Mouse (Mus musculus) ZHBTc4 (cell line): ENCODE results near the gene Mad1l1.

Experiments used
- DNase-seq: peaks from one replicate; pipeline ENCODE4 v3.0.0-alpha.2; 2011; ENCODE audit warnings: low read depth, low spot score

Gene Mad1l1

DNA sequence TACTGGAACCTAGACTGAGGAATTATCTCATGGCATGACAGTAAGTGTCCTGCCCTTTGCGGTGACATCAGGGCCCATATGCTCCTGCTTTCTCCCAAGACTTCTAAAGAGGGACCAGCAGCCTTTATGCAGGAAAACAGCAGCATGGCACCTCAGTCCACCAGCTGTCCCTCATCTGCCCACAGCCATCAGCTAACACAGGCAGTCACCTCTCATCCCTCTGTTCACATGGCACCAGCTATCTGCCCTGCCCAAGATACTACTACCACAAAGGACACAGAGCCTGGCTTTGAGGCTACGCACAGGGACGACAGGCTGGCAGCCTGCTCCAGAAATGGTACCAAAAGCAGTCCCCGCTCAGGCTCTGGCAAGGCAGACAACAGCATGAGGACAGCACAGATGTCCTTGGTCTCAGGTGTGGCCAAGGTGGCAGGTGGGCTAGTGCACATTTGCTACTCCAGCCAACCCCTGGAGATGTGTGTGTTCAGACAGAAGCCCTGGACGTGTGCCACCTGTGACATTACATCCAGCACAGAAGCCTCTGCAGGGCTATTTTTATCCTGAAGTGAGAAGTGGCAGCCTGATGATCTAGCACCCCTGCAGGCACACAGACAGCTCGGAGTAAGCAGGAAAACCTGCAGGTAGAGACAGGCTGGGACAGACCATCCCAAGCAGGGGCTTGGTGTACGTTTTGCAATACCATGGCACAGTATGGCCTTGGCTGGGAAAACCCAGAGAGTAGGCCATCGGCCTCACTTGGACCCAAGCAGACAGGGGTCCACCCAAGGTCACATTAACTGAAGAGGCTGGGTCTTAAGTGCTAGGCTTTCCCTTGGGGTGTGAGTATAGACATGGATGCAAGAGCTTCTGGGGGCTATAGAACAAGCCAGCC is 185.4 kb downstream of the Mad1l1 start:
- DNase-seq, result no peak

DNA sequence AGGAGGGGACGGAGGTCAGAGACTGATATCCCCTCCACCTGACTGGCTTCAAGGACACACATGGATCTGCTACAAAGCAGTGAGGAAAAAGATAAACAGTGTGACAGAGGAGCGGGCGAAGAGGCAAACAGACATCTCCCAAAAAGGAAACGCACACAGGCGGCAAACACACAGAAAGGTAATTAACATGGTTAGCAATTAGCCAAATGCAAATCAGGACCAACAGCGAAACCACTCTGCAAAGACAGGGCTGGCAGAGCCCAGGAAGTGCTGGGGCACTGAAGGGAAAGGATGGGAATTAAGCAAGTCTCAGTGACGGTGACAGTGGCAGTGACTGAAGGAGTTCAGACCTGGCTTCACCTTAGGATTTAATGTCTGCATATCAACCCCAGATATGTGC is 187.3 kb downstream of the Mad1l1 start:
- DNase-seq, result no peak

DNA sequence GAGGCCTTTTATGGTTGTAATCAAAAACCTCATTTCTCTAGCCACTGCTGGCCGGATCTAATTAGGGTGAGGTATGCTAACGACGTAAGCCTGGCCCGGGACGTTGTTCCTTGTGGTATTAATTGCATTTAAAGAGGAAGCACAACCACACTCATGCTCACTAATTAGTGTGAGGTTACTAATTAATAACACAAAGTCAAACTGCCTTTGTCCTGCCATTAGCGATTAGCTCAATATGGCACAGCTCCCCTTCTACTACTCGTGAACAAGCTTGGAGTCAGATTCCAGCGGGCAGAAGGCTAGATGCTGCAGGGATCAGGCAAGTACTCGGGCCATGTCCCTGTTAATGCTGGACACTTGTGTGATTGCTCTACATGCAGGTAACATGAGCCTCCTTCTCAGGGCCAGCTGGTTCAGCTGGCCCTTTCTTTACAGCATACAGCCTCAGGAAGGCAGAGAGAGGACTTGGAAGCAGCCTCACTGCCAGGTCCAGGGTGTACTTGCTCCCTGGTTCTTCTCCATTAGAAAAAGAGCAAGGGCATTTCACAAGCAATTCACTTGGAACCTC is 192.9 kb downstream of the Mad1l1 start:
- no peak for DNase-seq

DNA sequence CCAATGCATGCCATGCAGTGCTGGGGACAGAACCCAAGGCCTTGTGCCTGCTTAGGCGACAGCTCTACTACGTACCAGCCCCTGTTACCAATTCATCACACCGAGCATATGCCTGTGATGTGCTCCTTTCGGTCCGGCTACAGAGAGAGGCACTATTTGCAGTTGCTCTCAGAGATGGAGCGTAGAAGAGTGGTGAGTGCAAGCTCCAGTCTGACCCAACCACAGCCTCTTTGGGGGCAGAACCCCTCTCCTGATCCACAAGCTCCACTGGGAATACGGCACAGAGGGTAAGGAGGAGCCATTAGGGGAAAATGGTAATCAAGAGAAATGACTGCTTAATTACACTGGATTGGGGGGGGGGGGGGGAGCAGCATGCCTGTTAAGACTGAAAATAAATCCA is 193.4 kb downstream of the Mad1l1 start:
- no peak for DNase-seq

DNA sequence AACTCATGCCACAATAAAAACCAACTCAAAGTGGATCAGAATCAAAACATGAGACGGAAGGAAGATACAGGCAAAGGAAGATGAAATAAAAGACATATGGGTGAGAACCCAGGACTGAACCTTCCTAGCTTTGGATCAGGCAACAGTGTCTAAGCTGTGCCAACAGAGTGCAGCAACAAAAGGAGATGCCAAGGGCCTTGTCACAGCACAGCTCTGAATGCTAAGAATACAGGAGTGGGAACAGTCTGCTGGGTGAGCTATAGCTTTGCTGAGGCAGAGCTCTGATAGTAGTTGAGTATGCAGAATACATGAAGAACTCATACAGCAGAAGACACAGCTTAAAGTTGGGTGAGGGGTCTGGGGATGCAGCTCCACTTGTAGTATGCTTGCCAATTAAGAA is 196.7 kb downstream of the Mad1l1 start:
- DNase-seq, result no peak

DNA sequence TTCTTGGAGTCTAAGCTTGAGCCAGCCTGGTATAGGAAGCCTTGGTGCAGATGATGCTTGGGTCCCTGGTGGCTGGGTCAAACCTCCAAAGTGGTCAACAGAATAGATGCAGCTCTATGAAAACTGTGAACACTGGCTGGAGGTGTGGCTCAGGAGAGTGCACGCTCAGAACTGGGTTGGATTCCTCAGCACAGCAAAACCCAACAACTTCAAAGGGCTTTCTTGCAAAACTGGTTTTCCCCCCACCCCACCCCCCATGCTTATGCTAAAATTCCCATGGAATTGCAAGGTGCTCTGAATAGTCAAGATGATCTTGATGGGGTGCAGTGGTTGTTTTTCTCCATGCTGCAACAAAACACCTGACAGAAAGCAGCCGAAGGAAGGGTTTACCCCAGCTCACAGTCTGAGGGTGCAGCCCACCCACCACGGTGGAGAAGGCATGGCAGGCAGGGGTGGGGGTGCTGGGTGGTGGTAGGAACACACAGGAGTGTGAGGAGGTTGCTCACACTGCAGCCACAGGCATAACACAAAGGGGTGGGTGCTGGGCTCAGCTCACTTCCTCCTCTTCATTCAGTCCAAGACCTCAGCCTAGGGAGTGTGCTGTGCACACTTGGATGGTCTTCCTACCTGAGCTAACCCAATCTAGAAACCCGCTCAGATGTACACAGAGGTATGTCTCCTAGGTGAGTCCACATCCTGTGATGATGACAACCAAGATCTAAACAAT is 197.5 kb downstream of the Mad1l1 start:
- peak; percentile 65 for DNase-seq

DNA sequence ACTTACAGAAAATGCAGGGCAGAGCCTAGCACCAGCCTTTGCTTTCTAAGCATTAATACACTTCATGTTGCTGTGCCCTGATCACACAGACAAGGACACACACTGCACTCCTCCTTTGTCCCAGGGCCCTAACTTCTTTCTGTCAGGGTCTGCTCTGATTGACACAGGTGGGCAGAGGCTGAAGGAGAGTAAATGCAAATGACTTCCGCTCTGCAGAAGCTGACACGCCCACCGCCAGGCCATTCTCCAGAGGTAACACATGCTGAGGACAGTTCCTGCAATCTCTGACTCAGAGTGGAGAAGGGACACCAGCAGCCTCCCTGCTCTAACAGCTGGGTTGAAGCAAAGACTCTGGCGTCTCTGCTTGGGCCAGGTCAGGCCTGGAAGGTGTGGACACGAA is 198.2 kb downstream of the Mad1l1 start:
- peak; percentile 68 for DNase-seq

DNA sequence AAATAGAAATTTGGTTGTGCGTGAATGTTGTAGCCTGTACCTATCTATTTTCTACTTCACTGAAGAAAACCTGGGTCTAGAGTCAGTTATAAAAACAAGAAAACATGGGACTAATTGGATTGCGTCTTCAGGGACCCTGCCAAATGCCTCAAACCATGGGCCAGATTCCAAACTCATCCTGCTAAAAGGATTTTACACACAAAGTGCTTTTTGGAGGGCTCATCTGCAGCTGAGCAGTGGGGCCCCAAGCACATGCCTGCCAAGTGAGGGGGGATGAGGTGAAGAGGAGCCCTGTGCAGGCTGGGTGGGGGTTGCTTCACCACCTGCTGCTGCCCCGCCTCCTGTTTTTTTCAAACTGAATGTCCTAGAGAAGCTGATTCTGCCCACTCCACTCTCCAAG is 199.4 kb downstream of the Mad1l1 start:
- no peak for DNase-seq

DNA sequence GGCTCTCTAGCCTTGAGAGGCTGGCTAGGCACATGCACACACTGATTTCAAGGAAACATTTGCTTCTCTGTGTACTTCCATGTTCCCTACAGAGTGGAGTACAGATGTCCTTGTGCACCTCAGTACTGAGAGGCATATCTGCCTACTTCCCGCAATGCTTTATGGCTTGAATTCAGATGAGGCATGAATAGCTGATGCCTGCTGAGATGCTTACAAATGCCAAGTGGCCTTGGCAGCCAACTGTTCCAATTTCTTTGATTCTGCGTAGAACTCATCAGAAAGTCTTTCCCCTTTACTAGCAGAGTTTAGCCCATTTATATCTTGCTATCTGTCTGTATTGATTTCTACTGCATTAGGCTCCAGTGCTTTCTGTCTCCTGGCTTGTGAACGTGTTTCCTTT is 202.4 kb downstream of the Mad1l1 start:
- no peak for DNase-seq

DNA sequence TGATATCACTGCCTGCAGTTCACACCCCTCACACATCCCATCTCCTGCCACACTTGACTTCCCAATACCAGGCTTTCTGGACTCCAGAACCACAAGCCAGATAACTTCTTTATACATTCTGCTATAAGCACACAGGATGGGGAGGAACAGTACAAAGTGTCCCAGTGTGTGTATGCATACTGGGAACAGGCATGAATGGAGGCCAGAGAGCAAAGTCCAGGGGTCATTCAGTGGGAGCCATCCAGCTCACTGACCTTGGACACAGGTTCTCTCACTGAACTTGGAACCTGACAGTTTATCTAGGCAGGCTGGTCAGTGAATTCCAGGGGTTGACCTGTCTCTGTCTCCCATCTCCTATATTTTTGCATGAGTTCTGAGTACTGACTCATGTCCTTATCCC is 203.4 kb downstream of the Mad1l1 start:
- DNase-seq, result no peak

DNA sequence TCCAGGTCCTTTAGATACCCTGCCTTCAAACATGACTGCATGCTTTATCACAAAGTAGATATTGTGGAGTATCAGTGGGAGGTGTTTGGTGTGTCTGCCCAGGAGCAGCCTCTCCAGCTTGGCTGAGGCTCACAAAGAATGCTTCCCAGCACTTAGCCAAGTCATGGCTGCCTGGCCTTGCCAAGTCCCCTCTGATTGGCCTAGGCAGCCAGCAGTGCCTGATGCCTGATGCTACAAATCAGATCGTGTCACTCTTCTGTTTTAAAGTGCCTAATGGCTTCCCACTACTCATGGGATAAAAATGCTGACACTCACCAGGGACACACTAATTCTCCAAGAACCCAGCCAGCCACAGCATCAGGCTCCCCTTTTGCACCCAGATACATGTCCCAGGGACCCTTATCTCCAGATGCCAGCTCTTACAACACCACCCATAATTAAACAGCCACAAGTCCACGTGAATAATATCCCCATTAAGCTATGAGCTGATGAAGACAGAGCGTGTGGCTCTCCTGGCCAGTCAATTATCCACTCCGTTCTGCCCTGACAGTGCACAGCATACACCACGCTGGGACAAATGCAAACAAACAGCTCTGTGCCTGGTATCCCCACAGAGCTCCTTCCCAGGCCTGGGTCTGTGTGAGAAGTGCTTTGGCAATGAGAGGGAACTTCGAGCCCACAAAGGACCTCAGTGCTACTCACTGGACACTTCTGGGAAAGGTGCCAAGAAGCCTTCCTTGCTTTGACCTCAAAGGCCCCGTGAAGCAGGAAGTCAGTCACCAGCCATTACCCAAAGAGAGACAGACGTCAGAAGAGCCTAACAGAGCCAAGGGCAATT is 205.7 kb downstream of the Mad1l1 start:
- no peak for DNase-seq

DNA sequence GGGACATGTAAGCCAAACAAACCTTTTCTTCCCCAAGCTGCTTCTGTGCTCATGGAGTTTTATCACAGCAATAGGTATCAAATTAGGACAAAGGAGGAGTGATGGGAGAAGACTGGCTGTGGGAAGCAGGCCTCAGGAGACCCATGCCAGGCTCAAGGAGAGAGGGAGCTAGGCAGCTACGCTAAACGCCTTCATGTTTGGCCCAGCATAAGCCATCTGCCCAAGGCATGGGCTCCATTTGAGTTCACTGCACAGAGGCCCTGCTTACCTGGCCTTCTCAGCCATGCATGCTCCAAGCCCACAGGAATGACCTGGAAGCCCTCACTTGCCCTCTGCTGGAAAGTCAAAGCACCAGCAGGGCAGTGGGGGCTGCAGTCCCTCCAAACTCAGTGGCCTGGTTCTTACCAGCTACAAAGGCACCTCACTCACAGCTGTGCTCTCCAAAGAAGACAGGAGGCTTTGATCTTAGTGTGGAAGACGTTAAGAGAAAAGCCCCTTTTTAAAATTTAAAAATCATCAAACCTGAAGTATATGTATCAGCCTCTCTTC is 206.8 kb downstream of the Mad1l1 start:
- no peak for DNase-seq

DNA sequence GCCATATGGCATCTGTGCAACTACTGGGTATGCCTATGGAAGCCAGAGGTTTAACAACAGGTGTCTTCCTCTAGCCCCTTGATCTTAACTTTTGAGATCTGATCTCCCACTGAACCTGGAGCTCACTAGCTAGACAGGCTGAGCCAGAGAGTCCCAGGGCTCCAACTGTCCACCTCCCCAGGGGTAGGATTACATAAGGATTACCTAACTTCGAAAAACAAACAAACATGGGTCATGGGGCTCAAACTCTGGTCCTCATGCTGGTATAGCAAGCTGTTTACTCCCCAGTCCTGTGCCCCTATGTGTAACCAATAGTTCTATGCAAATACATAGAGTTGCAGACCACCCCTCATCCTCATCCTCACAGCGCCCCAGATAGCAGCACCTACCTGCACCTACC is 208.1 kb downstream of the Mad1l1 start:
- no peak for DNase-seq

DNA sequence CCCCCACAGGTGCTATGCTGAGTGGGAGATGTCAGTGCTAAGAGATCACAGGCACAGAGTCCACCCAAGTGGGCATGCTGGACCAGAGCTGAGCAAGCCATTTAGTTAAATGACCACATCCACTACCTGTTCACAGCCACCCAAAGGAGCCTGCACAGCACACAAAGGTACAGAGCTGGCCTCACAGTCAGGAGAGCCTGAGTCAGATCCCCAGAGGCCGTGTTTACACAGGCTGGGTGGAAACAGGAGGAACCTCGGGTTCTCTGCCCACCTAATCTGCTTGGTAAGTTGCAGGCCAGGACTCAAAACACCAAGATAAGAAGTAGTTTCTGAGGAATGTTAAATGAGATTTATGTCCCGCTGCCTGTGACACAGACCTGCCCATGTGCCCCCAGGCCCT is 211.3 kb downstream of the Mad1l1 start:
- DNase-seq, result no peak

DNA sequence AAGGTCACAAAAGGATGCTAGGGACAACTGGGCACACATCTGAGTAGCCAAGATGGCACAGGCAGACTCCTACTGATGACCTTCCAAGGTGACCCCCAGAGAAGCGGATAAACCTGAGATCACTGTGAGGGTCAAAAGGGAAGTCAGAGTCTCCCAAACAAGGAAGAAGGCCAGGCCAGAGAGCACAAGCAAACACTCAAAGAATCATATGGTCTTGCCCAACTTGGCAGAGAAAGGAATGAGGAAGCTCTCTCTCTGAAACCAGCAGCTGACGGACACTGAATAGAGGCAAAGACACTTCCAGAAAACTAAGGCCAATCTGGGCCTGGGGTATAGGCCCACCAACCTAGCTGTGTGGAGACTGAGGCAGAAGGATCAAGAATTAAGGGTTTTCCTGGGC is 213.4 kb downstream of the Mad1l1 start:
- DNase-seq, result no peak

DNA sequence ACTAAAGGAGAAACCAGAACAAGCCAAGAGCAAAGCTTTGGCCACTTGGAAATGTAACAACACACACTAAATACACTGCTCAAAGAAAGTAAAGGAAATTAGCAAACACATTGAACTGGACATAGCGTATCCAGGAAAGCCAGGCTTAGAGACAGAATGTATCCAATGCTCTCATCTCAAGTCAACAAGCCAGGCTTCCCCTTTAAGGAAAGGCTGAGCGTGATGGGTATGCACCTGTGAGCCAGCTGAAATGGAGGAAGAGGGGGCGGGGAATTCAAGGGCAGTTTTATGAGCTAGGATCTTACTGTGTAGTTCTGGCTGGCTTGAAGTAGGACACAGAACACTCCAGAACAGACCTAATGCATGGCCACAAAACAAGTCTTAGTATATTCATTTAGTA is 215.3 kb downstream of the Mad1l1 start:
- DNase-seq, result no peak

DNA sequence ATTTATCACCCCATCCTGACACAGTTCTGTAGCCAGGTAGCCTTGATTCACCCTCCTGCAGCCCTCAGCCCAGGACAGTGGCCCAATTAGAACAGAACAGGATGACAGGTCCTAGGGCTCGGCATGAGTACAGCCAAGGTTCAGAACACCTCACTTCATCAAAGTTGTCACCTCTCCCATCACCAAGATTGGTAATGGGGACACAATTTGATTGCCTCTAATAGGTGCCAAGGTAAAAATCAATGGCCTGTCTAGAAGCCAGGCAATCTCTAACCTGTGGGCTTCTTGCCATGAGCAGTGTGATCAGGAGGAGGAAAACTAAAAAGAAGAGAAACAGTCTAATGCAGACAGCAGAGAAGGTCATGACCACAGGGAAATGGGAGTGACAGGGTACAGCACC is 216.5 kb downstream of the Mad1l1 start:
- DNase-seq, result no peak

DNA sequence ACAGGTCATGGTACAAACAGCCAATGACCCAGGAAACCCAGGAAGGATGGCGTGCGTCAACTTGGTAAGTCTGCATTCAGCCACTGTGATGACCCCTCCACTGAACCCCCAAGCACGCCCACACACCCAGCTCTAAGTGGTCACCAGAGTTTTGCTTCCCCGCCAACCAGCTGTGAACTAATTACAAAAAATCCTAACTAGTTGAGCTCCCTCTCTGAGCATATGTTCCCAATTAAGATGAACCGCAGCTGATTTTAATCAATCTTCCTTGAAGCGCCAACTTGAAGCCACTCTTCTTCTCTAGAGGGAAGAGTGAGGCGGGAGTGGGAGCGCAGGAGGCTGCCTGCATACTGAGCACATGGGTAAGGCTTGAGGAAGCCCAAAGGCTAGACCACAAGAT is 218.6 kb downstream of the Mad1l1 start:
- DNase-seq, result no peak

DNA sequence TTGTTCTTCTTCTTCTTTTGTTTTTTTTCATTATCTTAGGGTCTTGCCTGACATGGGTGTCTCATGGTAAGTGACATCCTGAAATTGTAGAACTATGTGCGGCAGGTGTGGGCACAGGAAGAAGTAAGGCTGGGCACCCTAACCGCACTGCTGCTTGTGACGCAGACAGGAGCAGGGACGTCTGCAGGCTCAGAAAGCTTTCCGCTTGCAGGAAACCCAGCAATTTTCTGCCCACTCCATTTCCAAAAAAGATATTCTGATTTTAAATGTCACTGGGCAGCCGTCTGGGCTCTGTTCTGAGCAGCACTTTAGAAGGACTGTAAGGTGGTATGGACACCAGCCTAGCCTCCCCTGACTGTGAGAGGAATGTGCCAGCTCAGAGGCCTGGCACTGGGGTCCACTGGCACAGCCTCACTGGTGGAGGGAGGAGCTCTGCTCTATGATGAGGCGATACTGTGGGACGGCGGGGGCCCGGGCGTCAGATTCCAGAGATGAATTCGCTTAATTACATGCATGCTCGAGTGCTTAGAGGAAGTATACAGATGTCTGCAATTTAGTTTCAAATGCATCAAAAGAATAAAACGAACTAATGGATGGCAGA is 219.8 kb downstream of the Mad1l1 start:
- no peak for DNase-seq

DNA sequence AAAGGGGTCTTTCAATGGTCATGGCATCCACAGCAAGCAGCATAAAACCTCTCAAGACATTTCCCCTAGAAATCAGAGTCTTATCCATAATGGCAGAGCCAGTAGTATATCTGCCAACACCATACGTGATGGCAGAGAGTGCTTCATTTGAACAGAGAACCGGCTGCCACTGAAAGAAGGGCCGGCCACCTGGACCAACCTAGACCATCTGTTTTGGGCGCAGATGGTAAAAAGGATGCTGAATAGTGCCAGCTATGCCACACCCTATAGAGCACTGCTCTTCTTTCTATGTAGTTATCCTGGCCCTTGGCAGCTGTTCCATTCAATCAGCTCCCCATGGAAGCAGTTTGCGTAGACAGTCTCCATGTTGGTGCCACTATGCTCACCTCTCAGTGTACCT is 222.6 kb downstream of the Mad1l1 start:
- DNase-seq, result no peak

DNA sequence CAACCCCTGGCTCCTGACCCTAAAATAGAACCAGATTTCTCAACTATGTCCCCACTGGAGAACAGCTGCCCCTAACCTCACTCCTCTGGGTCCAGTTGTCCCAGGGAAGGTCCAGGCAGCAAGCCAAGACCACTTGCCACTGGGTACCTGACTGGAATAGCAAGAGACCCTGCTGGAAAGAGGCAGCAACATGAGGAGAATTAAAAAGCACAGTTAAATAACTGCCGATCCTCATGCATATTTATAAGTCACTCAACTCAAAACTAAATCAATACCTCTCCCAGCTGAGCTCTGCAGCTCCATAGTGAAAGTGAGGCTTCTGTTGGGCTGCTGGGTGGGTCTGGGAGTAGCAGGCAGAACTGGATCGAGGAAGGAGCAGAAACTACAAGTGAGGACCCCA is 226.1 kb downstream of the Mad1l1 start:
- DNase-seq, result no peak
